Mouse (Mus musculus) heart, embryonic 14.5 days (tissue): Measurements from ENCODE around the gene Cxcl16. TPM values are rescaled to one million over a fixed set of nuclear protein-coding genes. Genes with fewer than 3 reads are reported as not detected.

Source experiments
- ATAC-seq: fragments of 200-750 bp; cut with Nextera tagmentation; 2 replicates; pipeline ENCODE4 v1.8.0; 2017; ENCODE audit warnings: low read depth, moderate TSS enrichment; ENCODE audit not compliant: insufficient number of reproducible peaks, insufficient read depth, low FRiP score
- H3K27ac ChIP-seq, 2 experiments: fragments of 200-500 bp in 1 of 2; fragments of 300-500 bp in 1 of 2; sonication (generic) in 1 of 2; replicated peaks in 1 of 2; 2 replicates each; pipeline ENCODE4 v1.5.1; 2012 to 2014; ENCODE audit warnings: low read depth in 2 of 2, low read length in 2 of 2, control low read depth in 1 of 2, mild to moderate bottlenecking in 1 of 2, mixed read lengths in 1 of 2; ENCODE audit not compliant: control insufficient read depth in 1 of 2, insufficient read depth in 1 of 2
- H3K27me3 ChIP-seq: fragments of 300-500 bp; sonication (generic); 2 replicates; pipeline ENCODE4 v1.6.1; 2014; ENCODE audit warnings: mild to moderate bottlenecking, low read length, control low read depth; ENCODE audit not compliant: control insufficient read depth, insufficient read depth
- H3K36me3 ChIP-seq: fragments of 300-500 bp; sonication (generic); 2 replicates; pipeline ENCODE4 v1.6.1; 2014; ENCODE audit warnings: mild to moderate bottlenecking, control low read depth, low read length, mixed read lengths; ENCODE audit not compliant: control insufficient read depth, insufficient read depth
- H3K4me1 ChIP-seq, 2 experiments: fragments of 200-500 bp in 1 of 2; fragments of 300-500 bp in 1 of 2; sonication (generic) in 1 of 2; 2 replicates each; pipeline ENCODE4 v1.6.1; 2012 to 2014; ENCODE audit warnings: low read length in 2 of 2, control low read depth in 1 of 2, mixed read lengths in 1 of 2; ENCODE audit not compliant: control insufficient read depth in 2 of 2, insufficient read depth in 2 of 2
- H3K4me2 ChIP-seq: fragments of 300-500 bp; sonication (generic); 2 replicates; pipeline ENCODE4 v1.6.1; 2014; ENCODE audit warnings: mild to moderate bottlenecking, low read length
- H3K4me3 ChIP-seq, 2 experiments: fragments of 200-500 bp in 1 of 2; fragments of 300-500 bp in 1 of 2; sonication (generic) in 1 of 2; 2 replicates each; pipeline ENCODE4 v1.5.1; 2012 to 2014; ENCODE audit warnings: low read length in 2 of 2, mild to moderate bottlenecking in 2 of 2, control low read depth in 1 of 2, low read depth in 1 of 2, moderate library complexity in 1 of 2; ENCODE audit not compliant: control insufficient read depth in 1 of 2, insufficient read depth in 1 of 2
- H3K9ac ChIP-seq: fragments of 300-500 bp; sonication (generic); 2 replicates; pipeline ENCODE4 v1.6.1; 2014; ENCODE audit warnings: mild to moderate bottlenecking, low read length
- H3K9me3 ChIP-seq: fragments of 300-500 bp; sonication (generic); 2 replicates; pipeline ENCODE4 v1.6.1; 2016; ENCODE audit warnings: low read length, control low read depth; ENCODE audit not compliant: control insufficient read depth
- WGBS: fragments of 180-500 bp; shearing (Covaris S2); extraction: QIAGEN DNeasy Blood & Tissue Kit; methylation state at CpG from one replicate; pipeline ENCODE4 v1.1.7; 2014; 5-methylcytosine and 5-hydroxymethylcytosine counted together
- polyA plus RNA-seq: library from polyadenylated mRNA; unstranded; fragments of >200 nt; fragmentation: Nextera tagmentation; extraction: Ambion mirVana; gene quantifications from 2 replicates; pipeline ENCODE4 v1.2.1, GENCODE M21; 2014

Gene Cxcl16
- polyA plus RNA-seq, 1 experiment from 2014 or later, result 9.4 TPM

GRCm38 (mm10) chr11:70467902-70468619 is 8.3 kb upstream of the Cxcl16 start:
- Histone ChIP-seq H3K9ac (no peak overlapping the region), H3K36me3 (no peaks in the 10 kb centered on the region), H3K4me3 (no peak overlapping the region), H3K27ac (peak overlapping the region; percentile 67 to 78), H3K4me2 (no peak overlapping the region), H3K9me3 (no peaks in the 10 kb centered on the region), H3K4me1 (peaks cover 9 to 20% of the 10 kb centered on the region in 2 experiments), H3K27me3 (peaks cover 17% of the 10 kb centered on the region)
- peak; percentile 71 for ATAC-seq
- 54% methylated on average over 5 of the region's 5 CpGs for WGBS

DNA sequence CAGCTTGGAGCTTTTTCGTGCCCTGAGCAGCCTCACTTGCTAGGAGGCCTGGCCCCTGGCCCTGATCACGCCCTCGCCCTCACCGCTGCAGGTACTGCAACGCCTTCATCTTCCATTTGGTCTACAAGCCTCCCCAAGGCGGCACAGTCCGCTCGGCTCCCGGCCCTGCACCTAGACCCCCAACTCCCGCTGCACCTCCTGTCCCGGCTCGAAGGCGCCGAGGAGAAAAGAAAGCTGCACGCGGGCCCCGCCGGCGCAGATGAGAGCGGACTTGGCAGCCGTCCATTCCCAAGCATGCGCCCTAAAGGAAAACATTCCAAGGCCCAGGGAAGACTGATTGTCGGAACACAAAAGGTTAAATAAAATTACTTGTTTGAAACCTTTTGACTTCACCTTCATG is 6.0 kb upstream of the Cxcl16 start:
- ATAC-seq, result no peak
- Histone ChIP-seq H3K4me2 (peak overlapping the region; percentile 73), H3K9ac (peak overlapping the region; percentile 67), H3K27me3 (peaks cover 24% of the 10 kb centered on the region), H3K9me3 (no peaks in the 10 kb centered on the region), H3K4me1 (peaks cover 9 to 20% of the 10 kb centered on the region in 2 experiments), H3K27ac (peak overlapping the region in 1 of 2 experiments; percentile 30; a peak in 2 of 4 replicates), H3K36me3 (no peaks in the 10 kb centered on the region), H3K4me3 (peak overlapping the region; percentile 36 to 40)
- WGBS, result 3% methylated on average over 23 of the region's 23 CpGs

- H3K4me1 ChIP-seq, result peaks cover 9 to 20% of the 10 kb centered on the region in 2 experiments
- ATAC-seq, result no peak
- no peaks in the 10 kb centered on the region for H3K9me3 ChIP-seq
- H3K27ac ChIP-seq, result peak overlapping the region in 1 of 2 experiments; percentile 30; a peak in 1 of 4 replicates
- peak overlapping the region; percentile 73 for H3K4me2 ChIP-seq
- peaks cover 24% of the 10 kb centered on the region for H3K27me3 ChIP-seq
- peak overlapping the region; percentile 67 for H3K9ac ChIP-seq
- peak overlapping the region in 1 of 2 experiments; percentile 40; a peak in 1 of 4 replicates for H3K4me3 ChIP-seq
- 20% methylated on average over 16 of the region's 16 CpGs for WGBS
- H3K36me3 ChIP-seq, result no peaks in the 10 kb centered on the region
Measured at GRCm38 (mm10) chr11:70465211-70465610, 5.4 kb upstream of the Cxcl16 start.

DNA sequence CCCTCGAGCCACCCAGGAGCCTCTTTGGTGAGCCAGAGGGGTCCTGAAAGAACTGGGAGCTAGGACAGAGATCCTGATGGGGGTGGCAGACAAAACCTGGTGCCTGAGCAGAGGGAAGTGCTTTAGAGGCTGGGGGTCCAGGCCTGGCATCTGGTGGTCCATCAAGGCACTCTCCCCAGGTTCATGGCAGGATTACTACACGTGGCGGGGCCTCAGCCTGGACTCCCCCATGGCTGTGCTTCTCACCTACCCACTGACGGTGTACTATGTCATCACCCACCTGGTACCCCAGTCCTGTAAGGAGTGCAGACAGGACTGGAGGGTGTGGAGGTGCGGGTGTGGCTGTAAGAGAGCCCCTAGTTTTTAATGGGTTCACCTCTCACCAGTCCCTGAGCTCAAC is 4.2 kb upstream of the Cxcl16 start:
- Histone ChIP-seq H3K4me1 (peaks cover 10 to 25% of the 10 kb centered on the region in 2 experiments), H3K4me3 (no peak overlapping the region), H3K36me3 (no peaks in the 10 kb centered on the region), H3K9me3 (no peaks in the 10 kb centered on the region), H3K27ac (no peak overlapping the region), H3K27me3 (peaks cover 29% of the 10 kb centered on the region), H3K4me2 (no peak overlapping the region), H3K9ac (no peak overlapping the region)
- no peak for ATAC-seq
- WGBS, result 72% methylated on average over 5 of the region's 5 CpGs

GRCm38 (mm10) chr11:70458688-70459600 is 840 bp downstream of the Cxcl16 start, which contains the start of gene Zmynd15:
TSS of gene Zmynd15 (plus strand) at chr11:70459433.
- peaks cover 13% of the 10 kb centered on the region for H3K36me3 ChIP-seq
- peak within 1 kb of the TSS; percentile 91 for H3K4me2 ChIP-seq
- H3K27ac ChIP-seq, result peak within 1 kb of the TSS in 1 of 2 experiments; percentile 24; a peak in 2 of 4 replicates
- H3K4me1 ChIP-seq, result peaks cover 3 to 10% of the 10 kb centered on the region in 2 experiments; a peak in 3 of 4 replicates
- no peaks in the 10 kb centered on the region for H3K9me3 ChIP-seq
- ATAC-seq, result 0 out of 2 replicates have a peak, but pooled peaks have one; percentile 24
- peak within 1 kb of the TSS; percentile 56 to 83 for H3K4me3 ChIP-seq
- peak within 1 kb of the TSS; percentile 72 for H3K9ac ChIP-seq
- H3K27me3 ChIP-seq, result peaks cover 21% of the 10 kb centered on the region
- 14% methylated on average over 32 of the region's 32 CpGs for WGBS

DNA sequence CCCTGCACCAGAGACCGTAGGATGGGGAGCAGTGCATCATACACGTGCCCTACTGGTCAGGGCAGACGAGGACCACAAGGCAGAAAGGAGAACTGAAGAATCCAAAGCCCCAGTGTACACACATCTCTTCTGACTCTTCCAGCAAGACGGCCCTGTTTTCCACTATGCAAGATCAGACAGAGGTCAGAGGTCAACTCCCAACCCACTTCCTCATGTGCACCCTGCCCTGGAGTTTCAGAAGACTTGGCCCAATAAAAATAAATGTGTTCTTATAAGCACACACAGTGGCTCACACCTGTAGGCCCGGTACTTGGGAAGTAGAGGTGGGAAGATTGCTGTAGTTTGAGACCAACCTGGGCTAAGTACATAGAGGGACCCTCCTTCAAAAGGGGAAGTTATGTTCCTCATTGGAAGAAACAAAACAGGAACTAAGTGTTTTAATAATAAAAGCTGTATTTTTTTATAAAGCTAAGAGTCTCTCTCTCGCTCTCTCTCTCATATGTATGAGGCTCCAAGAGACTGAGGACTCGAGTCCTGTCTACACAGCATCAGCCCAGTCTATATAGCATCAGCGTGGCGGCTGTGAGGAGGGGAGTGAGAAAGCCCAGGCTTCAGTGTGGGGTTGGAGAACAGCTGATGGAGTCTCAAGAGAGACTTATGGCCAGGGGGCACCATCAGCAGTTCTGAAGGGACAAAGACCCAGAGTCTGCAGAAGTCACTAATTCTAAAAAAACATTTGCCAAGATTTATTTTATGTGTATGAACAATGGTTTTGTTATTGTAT is 6.3 kb downstream of the Cxcl16 start:
- Histone ChIP-seq H3K4me3 (no peak overlapping the region), H3K27me3 (peaks cover under 1% of the 10 kb centered on the region; the same call in 1 of the 2 replicates), H3K27ac (no peak overlapping the region), H3K9ac (no peak overlapping the region), H3K36me3 (peaks cover 20% of the 10 kb centered on the region), H3K4me1 (peaks cover 3 to 11% of the 10 kb centered on the region in 2 experiments; a peak in 2 of 4 replicates), H3K9me3 (no peaks in the 10 kb centered on the region), H3K4me2 (no peak overlapping the region)
- no peak for ATAC-seq
- 85% methylated on average over 9 of the region's 9 CpGs for WGBS
